Mouse (Mus musculus): Measurements from ENCODE around the gene Zbed3. TPM values are rescaled to one million over a fixed set of nuclear protein-coding genes. Genes with fewer than 3 reads are reported as not detected.

Zbed3 gene
- total RNA-seq, 2 experiments from 2014 or later = 5.0 to 5.8 TPM

Other genes starting within 250 kb of the Zbed3 start
- gene Pde8b, start 73.3 kb upstream of the Zbed3 start, total RNA-seq (2021) = 1 to 10 TPM; 2.1 to 2.8 TPM
- gene Aggf1, start 51.7 kb downstream of the Zbed3 start, total RNA-seq (2021) = 10 to 100 TPM; 14.0 to 15.8 TPM
- gene Crhbp, start 121.3 kb downstream of the Zbed3 start, total RNA-seq (2021) = not detected
- 1 to 10 TPM; 1.0 to 3.4 TPM for gene S100z, start 155.1 kb downstream of the Zbed3 start, total RNA-seq (2021)
- under 1 TPM; 0.20 to 0.91 TPM for gene F2rl1, start 201.6 kb downstream of the Zbed3 start, total RNA-seq (2021)

All from gastrocnemius, postnatal 36 days (tissue).